Mouse (Mus musculus) 3T3-L1 (cell line): ENCODE measurements at regions not wholly inside any gene's neighbourhood (a gene's known extent, or its start where the extent isn't known, plus 50 kb on each side); places are given as distances from the start of the nearest gene placed in this dataset.
A peak's percentile ranks its signal among the peaks of the same experiment; 100 is the strongest.

Experiments used
- DNase-seq: peaks from one replicate; pipeline ENCODE4 v3.0.0-alpha.2; 2015; ENCODE audit warnings: low read depth, low spot score

DNA sequence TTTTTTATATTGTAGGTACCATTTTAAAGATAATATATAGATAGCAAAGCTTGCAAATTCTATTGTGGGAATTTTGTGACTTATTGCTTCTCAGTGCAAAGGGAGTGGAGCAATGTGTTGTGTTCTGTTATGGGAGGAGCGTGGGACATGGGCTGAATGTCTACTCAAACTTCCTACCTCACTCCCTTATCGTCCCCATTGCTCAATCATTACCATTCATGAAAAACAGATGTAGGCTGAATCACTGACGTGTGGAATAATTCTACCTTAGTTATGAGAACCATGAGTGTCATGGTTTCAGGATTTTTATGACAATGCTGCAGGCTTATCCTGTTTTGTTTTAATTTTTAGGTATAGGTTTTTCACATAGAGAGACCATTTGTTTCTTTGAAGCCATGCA is 119.0 kb upstream of the Ednra start:
- DNase-seq, result peak; percentile 74

DNA sequence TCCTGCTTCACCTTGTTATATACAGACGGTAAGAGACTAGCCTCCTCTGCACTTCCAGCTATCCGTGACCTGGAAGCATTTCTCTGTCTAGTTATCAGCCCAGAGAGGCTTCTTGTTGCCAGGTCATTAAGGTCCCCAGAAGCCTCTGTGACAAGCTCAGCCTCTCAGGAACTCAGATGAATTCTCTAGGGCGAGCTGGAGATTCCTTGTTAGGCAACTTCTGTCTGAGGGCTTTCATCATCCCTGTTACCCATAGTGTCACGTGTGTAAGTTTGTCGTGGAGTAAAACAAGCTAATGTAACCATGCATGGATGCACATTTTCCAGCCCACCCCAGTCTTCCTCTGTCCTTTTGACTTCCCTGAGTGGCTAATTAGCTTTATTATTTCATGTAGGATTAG is 126.3 kb upstream of the Ednra start:
- DNase-seq, result no peak

DNA sequence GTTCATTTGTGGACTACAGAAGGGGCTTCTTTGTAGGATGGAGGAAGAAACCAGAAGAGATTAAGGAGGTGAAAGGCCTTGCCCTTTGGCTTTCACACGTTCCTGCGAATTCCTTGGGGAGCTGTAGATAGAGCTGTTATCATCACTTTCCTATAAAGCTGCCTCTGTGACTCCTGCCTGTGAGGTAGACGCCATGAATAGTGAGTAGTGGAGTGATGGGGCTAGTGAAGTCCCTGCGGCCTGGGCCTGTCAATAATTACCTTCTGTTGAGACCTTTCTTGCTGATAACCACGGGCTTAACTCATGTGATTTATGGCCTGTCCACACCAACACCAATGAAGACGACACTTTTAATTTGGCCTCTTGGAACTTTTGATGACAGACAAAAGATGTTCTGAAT is 146.0 kb upstream of the Ednra start:
- DNase-seq, result no peak

DNA sequence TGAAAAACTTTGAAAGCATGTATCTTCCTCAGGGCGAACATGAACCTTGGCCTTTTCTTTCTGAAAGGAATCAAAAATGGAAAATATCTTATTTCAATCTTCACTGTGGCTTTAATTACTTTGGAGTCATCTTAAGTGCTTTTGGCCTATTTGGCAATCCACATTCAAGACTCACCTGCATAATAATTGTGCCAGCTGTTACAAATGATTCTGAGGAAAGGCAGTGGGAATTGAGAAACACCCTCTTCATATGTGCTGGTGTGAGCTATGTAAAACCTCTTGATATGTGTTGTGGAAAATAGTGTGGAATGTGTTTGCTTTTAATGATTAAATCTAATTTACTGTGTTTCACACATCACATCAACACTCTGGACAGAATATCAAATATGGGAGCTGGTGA is 148.5 kb upstream of the Ednra start:
- no peak for DNase-seq

DNA sequence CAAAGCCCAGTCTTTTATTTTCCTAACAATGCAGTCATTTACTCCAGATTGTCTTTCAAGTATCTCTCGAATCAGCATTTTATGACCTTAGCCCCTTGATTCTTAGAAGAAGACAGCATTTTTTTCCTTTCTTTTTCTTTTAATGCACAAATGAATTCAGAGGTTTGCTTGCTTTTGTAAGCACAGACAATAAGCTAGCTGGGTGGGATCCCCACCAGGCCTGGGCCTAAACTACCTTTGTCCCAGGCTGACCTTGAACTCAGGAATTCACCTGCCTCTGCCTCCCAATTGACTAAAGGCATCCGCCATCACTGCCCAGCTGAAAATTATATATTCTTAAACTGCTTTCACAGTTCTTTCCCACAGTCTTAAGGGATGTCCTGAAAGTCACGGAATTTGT is 195.5 kb upstream of the Ednra start:
- no peak for DNase-seq

DNA sequence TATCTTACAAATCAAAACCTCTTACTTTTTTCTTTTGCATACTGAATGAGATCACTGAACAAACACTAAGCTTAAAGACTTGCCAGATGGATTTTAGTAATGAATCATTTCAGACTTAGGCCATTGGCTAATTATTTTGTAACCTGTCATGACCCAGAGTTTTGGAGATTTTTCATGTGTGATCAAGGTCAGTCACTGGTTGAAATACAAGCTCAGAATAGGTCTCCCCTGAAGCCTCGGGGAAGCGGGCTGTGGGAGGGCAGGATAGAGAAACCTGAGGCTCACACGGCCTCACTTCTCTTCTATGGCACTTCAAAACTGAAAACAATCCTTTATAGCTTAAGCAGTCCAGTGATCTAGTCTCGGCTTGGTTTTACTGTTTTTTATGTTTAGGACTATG is 197.6 kb upstream of the Ednra start:
- no peak for DNase-seq

DNA sequence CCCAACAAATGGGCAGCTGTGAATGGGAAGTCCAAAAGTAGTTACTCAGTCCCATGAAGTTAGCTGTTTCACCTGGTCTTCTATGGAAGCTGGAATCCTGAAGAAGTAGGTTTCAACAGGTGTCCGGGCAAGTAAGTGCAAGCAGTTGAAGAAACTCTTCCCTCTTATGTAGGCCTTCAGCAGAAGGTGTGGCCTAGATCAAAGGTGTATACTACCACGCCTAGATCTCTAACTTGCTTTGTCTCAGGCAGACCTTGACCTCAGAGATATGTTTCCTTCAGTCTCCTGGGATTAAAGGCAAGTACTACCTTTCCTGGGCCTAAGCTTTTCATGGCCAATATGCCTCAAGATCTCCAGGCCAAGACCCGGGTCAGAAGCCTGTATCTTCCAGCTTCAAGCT is 223.4 kb upstream of the Ednra start:
- no peak for DNase-seq

DNA sequence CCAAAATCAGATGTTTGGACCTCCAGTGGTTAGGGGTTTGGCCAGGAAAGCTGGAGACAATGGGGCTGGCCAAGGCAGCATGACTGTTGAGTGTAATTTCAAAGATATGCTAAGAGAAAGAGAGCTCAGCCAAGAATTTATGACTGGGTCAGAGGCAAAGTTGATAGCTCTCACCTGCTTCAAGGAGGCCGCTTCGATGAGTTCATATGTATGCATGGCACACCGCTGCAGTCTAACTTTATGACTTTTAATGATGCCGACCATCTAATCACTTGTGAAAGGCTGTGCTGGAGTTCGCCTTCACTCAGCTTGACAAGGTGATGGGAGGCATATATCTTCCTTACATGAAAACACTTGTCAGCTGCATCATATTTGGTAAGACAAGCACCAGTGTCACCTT is 225.4 kb upstream of the Ednra start:
- DNase-seq, result no peak

DNA sequence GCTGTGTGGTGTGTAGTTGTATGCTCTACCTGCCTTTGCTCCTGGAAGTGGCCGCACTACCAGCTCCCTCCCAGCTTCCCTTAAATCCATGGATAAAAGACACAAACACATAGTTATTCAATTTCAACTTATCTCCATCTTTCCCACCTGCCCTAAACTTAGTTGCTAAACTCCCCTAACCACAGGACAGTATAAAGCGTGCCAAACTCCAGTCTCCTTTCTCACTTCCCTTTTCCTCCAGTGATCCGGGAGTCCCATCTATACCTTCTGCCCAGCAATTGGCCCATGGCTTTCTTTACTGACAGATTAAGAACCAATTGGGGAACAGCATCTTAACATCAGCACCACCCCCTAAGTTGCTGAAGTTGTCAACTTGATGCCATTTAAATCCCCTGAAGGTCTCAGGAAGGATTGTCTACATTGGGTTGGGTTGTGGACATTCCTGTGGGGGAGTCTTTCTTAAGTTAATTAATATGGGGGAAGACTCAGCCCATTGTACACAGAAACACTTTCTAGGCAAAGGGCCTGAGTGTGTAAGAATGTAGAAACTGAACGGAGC is 234.6 kb upstream of the Ednra start:
- no peak for DNase-seq

DNA sequence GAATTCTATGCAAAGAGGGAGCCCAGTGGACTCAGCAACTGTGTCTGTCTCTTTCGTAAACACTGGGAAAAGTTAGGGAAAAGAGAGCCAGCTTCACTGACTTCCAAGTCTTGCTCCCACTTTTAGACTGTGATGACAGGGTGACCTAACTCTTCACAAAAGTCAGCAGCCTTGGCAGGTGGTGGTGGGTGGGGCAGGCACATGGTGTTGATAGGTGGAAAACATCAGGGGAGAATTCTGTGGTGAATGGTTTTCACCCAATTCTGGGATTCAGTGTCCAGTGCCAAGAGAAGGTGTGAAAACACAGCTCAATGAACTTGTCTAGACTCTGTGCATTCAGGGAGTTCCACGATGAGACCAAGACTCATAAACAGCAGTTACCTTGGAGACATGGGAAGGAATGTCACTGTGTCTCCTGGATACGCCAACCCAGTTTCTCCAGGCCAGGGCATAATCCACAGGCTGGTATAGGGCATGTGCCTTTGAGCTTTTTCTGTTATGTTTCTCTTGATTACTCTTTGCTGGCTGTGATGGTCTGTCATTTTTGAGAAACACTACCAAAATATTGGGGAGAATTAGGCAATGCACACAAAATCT is 238.9 kb upstream of the Ednra start:
- no peak for DNase-seq

DNA sequence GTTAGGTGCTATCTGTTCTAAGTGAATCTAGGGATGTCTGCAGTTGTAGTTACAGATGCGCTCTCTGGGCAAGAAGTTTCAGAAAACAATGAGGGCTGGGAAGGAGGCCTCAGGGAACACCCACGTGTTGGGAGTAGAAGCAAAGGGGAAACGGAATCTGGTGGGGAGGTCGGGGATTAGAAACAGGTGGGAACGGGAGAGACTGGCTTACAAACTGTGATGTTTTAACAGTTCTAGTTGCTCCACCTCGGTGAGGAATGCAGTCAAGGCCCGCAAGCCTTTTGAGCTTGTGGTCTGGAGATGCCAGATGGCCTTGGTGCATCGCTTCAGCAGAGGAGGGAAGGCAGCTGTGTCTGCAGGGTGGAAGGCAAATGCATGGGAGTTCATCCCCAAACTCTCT is 242.7 kb upstream of the Ttc29 start:
- DNase-seq, result no peak

DNA sequence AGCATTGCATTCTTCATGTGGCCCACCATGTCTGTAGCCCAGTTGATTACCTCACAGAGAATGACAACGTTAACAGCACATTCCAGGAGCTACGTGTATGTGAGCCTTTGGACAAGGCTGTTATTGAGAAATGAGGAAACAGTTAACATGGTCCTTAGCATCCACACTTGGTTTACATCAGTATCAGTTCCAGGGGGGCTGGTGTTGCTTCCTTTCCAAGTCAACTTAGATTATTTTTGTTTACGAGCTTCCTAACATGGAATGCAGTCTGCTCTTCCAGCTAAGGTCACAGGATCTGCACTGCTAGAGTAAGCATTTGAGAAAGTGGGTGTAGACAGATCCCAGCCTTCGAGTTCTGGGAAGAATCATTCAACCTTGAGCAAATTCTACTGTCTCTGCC is 239.4 kb upstream of the Ttc29 start:
- no peak for DNase-seq

DNA sequence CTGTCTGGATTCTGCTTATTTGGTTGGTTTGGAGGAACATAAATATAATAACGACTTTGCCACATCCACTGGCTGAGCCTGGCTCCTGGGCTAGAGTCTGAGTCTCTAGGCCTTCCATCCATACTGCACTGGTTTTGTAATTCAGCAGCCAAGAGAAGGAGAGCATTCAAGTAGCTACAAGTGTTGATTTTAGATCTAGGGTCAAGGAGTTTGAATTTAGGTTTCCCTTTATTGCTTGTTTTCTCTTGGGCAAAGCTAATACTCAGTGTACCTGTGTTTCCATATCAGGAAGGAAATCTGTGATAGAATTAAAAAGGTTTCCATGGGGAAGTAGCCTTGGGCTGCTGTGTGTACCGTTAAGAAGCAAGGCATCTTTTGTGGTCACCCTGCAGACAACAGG is 234.0 kb upstream of the Ttc29 start:
- no peak for DNase-seq

DNA sequence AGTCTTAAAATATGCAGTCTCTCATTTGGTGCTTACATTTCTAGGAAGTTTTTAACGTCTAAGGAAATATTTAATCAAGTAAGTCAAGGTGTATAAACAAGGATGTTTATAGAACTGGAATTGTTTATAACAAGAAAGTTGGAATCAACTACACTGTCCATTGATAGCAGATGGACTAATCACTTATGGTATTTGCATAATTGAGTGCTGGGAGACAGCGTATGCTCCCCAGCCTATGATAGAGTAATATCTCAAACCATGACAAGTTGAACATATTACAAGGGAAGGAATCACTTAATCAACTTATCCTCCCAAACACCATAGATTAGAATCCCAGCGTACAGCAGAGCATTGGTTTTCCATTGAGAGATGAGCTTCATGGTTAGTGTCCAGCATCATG is 232.4 kb upstream of the Ttc29 start:
- no peak for DNase-seq

DNA sequence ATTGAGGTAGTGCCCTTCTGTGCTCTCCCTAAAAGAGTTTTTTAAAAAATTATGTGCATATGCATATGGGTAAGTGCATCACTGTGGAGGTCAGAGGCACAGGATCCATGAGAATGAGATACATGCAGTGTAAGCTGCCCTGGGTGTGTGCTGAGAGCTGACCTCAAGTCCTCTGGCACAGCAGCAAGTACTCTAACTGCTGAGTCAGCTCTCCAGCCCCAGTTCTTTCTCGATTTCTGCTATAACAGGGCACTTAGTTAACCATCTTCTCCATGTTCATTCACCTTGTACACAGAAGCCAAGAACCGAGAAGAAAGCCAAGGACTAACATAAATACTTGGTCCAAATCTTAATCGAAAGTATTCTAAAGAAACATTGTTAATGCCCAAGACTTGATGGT is 231.1 kb upstream of the Ttc29 start:
- DNase-seq, result no peak

DNA sequence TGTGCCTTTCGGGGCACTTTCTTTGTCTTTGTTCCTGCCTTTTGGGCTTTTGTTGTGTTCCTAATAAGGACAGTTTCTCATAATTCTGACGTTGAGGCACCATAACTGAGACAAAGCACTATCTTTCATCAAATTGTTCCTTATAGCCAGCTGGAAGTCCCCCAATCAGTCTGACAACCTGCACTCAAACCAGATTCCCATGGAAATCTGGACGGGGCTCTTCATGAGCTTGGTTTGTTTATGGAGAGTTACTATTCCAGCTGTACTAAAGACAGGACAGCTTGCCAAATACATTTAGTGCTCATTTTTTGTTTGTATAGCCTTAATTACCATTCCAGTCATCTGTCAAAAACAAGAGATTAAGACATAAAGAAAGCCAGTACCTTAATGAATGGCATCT is 229.6 kb upstream of the Ttc29 start:
- no peak for DNase-seq

DNA sequence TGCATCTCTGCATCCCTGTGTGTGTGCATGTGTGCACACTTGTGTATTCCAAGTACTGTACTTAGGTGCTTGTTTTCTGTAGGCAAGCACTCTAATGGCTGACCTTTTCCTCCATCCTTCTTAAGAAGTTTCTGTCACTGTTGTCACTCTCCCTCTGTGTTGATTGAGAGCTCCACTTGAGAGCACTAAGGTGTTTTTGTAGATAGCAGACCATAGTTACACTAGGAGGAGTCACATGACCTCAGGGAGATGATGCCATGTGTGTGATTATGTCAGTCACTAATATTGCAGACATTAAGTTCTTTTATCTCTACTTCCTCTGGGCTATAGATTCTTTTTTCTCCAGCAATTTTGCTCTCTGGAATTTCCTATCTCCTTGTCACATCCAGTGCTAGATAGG is 225.9 kb upstream of the Ttc29 start:
- no peak for DNase-seq

DNA sequence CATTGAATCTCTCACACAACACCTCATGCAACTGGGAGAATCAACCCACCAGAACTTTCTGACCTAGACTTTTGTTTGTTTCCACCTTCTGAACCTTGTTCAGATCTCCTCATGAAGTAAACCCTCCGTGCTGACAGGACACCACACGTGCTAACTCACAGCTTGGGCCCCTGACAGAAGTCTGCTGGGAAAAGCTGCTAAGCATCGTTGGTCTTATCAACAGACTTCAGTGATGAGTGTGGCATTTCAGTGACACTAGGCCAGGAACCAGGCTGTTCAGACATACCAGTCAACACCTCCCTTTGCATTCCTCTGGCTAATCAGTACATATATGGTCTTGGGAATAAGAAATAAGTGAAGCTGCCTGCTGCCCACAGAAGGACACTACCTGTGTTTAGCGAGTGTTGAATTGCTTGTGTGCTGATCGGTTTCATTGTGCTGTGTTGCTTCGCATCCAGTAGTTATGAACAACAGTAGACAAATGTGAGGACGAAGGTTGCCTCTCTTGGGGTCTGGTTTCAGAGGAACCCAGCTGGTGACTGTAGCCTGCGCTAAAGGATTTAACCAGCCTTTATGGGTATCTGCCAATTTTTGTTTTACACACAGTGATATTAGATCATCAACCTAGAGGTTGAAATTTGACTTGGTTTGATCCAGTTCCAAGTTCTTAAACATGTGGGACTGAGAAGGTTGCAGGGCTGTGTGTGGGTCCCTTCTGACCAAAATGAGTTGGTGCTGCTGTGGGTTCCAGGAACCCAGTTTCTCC is 224.6 kb upstream of the Ttc29 start:
- DNase-seq, result no peak

DNA sequence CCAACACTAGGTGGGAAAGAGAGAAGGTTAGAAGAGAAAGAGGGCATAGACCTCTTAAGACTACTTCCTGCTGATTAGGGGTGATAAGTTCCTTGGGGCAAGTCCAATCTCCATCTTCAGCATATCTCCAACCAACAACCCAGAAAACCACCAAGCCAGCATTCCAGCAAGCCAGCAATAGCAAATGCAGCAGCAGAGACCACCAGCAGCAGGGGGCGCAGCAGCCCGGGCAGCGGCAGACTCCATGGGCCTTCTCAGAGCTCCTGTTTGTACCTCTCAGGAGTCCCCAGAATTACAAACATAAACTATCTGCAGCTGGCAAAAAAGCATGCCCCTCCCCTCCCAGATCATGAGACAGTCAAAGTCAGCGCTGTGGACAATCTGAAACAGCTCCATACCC is 222.0 kb upstream of the Ttc29 start:
- no peak for DNase-seq

DNA sequence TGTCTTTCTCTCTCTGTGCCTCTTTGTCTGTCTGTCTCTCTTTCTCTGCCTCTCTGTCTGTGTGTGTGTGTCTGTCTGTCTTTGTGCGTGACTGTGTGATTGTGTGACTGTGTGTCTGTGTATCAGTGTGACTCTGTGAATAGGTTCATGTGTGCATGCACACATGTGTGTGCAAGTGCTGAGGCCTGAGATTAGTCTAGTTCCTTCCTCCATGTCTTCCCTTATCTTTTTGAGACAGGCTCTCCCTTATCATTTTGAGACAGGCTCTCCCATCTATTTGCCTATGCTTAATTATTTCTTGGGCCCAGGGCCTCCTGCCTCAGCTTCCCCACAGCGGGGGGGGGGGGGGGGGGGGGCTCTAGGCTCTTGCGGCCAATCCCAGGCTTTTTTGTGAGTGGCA is 212.8 kb upstream of the Ttc29 start:
- no peak for DNase-seq

DNA sequence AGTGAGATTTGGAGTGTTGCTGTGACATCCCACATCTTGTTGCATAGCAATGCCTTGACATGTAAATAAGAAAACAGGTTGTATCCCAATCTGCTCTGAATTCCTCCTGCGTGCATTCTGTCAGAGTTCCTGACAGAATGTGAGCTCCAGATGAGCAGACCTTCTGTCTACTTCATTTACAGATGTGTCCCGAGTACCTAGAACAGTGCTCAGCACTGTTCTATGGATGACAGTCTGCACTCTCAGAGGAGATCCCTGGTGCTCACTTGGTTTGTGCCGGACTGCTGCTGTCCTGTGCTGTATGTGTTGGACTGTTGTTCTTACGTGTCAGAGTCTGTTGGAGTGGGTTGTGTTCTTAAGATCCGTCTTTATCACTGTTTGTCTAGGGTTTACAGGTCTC is 211.4 kb upstream of the Ttc29 start:
- no peak for DNase-seq

DNA sequence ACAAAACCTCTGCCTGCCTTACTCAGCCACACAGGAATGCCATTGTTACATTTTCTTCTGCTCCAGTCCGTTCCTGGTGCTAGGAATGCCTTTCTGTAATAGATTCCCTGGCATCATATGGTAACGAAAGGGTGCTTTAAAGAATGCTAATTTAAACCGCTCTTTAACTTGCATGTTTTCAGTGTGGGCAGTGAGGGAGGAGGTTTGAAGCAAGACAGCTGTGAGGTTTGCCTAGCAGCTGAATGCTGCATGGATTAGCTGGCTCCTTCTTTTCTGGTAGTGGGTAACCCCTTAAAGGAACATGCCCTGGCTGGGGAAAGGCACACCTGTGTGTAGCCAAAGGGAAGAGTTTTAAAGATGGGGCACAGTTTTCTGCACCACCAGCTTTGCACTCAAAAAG is 211.0 kb upstream of the Ttc29 start:
- DNase-seq, result no peak

DNA sequence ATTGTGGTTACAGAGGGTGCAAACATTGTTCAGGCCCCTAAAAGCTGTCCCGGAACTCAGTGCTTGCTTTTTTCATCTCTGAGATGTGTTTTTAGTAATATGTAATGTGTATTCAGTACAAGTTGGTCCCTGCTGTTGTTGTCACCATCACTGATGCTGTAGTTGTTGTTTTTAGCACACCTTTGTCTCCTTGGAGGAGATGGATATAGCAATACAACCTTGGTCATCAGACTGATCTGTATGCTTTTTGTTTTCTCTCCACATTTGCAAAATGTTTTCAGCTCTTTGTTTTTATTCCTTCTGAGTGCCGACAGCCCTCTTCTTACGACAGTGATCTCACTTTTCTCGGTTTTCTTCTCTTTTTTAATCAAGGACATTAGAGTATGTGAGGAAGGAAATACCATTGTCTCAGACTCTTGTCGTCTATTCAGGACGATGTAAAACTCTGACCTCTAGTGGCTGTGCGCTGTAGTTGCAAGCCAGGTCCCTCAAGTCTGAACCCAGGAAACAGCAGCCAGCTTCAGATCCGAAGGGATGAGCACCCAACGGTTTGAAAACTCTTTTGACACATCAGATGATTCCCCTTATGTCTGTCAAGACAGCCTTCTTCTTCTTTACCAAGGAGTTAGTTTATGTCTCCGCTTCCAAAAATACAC is 209.1 kb upstream of the Ttc29 start:
- DNase-seq, result peak; percentile 79
